Mouse (Mus musculus): Measurements from ENCODE around the gene Gm40193.

GRCm38 (mm10) chr11:70500476-70500812 lies 32.3 kb downstream of the Gm40193 start:
- TF ChIP-seq CTCF (IDR thresholded peaks at IDR 0.05; ENCODE audit: low read depth): no peak
- TF ChIP-seq EP300 (IDR thresholded peaks at IDR 0.05; ENCODE audit: low read depth): no peak

All from liver, postnatal 0 days (tissue).